Mouse (Mus musculus): Measurements from ENCODE around the gene Hist1h2ab. TPM values are rescaled to one million over a fixed set of nuclear protein-coding genes. Genes with fewer than 3 reads are reported as not detected.
"Not testable (repeated sequence)": the region's sequence is repeated elsewhere in the genome, so short reads cannot be mapped to it uniquely, and the experiment has no call there.

Hist1h2ab gene
- polyA plus RNA-seq, 1 experiment from 2014 or later, result 20.4 TPM

DNA sequence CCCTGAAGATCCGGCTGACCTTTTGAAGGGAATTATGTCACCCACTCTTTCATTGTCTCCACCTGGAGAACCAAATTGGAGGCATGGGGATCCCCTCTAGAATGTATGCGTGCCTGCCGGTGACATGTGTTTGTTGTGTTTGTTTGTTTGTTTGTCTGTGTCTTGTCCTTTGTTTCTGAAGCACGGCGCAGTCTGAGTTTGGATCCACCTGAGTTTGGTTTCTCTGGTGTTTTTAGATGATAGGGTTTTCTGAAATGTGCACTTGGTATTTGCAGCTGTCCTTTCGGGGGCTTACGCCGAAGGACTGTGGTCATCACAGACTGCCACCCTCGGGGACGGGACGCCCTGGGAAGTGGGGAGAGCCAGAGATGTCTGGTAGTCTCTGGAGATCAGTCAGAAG lies 33.8 kb upstream of the Hist1h2ab start:
- no peaks in the 10 kb centered on the region for H3K9me3 ChIP-seq (replicated peaks)
- H3K4me3 ChIP-seq, result no peak overlapping the region
- 46% methylated on average over 11 of the region's 11 CpGs for WGBS

DNA sequence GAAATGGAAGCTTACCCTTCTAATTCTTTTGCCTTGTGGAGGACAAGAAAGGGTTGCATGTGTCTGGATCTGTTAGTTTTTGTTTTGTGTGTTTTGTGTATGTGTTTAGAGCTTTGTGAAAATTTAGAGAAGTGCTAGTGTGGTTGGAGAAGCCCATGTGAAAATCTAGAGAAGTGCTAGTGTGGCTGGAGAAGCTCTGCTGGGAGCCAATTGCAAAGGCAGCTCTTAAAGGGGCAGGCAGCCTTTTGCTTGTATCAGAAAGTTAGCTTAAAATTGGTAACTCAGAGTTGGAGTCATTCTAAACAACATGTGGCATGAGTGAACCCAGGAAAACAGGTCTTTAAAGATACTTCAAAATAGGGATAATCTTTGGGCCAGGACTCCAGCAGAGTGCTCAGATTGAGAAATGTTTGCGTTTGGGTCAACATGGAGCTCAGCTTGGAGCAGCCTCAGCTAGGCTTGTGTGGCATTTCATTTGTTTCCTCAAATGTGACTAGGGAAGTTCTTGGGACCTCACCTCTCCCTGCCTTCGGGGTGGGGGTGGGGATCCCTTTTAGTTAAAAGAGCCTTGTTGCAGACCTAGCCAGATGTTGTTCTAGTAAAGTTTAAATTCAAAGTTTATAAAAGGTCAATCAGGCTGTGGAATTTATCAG lies 33.2 kb upstream of the Hist1h2ab start:
- not testable (repeated sequence) for H3K9ac ChIP-seq; H3K4me3 ChIP-seq; H3K27ac ChIP-seq; H3K36me3 ChIP-seq; ATAC-seq (replicated peaks; ENCODE audit: insufficient number of reproducible peaks, insufficient read depth, low FRiP score, low read depth); H3K4me2 ChIP-seq; H3K27me3 ChIP-seq; H3K9me3 ChIP-seq (replicated peaks); H3K4me1 ChIP-seq (replicated peaks)
- WGBS, result 17% methylated on average over 2 of the region's 2 CpGs

More for the DNA sequence above, 33.8 kb upstream of the Hist1h2ab start:
- Histone ChIP-seq H3K27me3 (no peaks in the 10 kb centered on the region), H3K9ac (no peak overlapping the region), H3K36me3 (no peaks in the 10 kb centered on the region), H3K4me1 (replicated peaks) (peaks cover 4% of the 10 kb centered on the region; the same call in 1 of the 2 replicates), H3K4me2 (no peak overlapping the region), H3K27ac (no peak overlapping the region)
- ATAC-seq (replicated peaks; ENCODE audit: insufficient number of reproducible peaks, insufficient read depth, low FRiP score, low read depth), result no peak

- ATAC-seq (replicated peaks; ENCODE audit: insufficient number of reproducible peaks, insufficient read depth, low FRiP score, low read depth), result no peak
- no peak overlapping the region for H3K9ac ChIP-seq
- H3K36me3 ChIP-seq, result no peaks in the 10 kb centered on the region
- no peaks in the 10 kb centered on the region for H3K9me3 ChIP-seq (replicated peaks)
- 50% methylated on average over 4 of the region's 4 CpGs for WGBS
- peaks cover 2% of the 10 kb centered on the region; the same call in 1 of the 2 replicates for H3K4me1 ChIP-seq (replicated peaks)
- no peak overlapping the region for H3K4me2 ChIP-seq
- H3K27ac ChIP-seq, result no peak overlapping the region
- no peaks in the 10 kb centered on the region for H3K27me3 ChIP-seq
- no peak overlapping the region for H3K4me3 ChIP-seq
Measured at GRCm38 (mm10) chr13:23724239-23724638, 26.7 kb upstream of the Hist1h2ab start.

GRCm38 (mm10) chr13:23725213-23725612 lies 25.7 kb upstream of the Hist1h2ab start:
- no peak overlapping the region for H3K4me3 ChIP-seq
- no peaks in the 10 kb centered on the region for H3K9me3 ChIP-seq (replicated peaks)
- no peaks in the 10 kb centered on the region for H3K36me3 ChIP-seq
- peaks cover 2% of the 10 kb centered on the region; the same call in 1 of the 2 replicates for H3K4me1 ChIP-seq (replicated peaks)
- no peak for ATAC-seq (replicated peaks; ENCODE audit: insufficient number of reproducible peaks, insufficient read depth, low FRiP score, low read depth)
- H3K27ac ChIP-seq, result no peak overlapping the region
- no peak overlapping the region for H3K9ac ChIP-seq
- no peaks in the 10 kb centered on the region for H3K27me3 ChIP-seq
- no peak overlapping the region for H3K4me2 ChIP-seq
- 80% methylated on average over 1 of the region's 1 CpGs for WGBS

- H3K4me1 ChIP-seq (replicated peaks), result peaks cover 9% of the 10 kb centered on the region
- H3K9ac ChIP-seq, result no peak overlapping the region
- 0 out of 2 replicates have a peak overlapping the region, but pooled peaks have one; percentile 1 for H3K27ac ChIP-seq
- no peak overlapping the region for H3K4me2 ChIP-seq
- H3K36me3 ChIP-seq, result no peaks in the 10 kb centered on the region
- WGBS, result 70% methylated on average over 18 of the region's 18 CpGs
- H3K9me3 ChIP-seq (replicated peaks), result no peaks in the 10 kb centered on the region
- no peak for ATAC-seq (replicated peaks; ENCODE audit: insufficient number of reproducible peaks, insufficient read depth, low FRiP score, low read depth)
- no peaks in the 10 kb centered on the region for H3K27me3 ChIP-seq
- H3K4me3 ChIP-seq, result no peak overlapping the region
Measured at GRCm38 (mm10) chr13:23728472-23729191, 22.3 kb upstream of the Hist1h2ab start.

DNA sequence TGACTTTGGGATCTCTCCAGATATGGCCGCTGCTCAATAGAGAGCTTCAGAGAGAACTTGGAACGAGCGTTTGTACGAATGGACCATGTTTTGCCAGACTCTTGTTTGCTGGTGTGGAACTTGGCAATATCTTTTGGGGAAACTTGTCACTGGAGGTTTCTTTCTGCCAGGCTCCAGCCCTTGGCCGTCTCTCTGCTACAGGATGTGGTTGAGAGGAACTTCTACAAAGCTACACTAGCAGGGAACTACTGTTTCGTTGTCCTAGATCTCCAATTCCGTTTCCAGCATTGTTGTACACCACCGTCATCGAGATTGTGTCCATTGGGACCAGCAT lies 21.8 kb upstream of the Hist1h2ab start:
- WGBS, result 82% methylated on average over 9 of the region's 9 CpGs
- Histone ChIP-seq H3K27me3 (no peaks in the 10 kb centered on the region), H3K4me3 (no peak overlapping the region), H3K27ac (0 out of 2 replicates have a peak overlapping the region, but pooled peaks have one; percentile 1), H3K4me1 (replicated peaks) (peaks cover 7% of the 10 kb centered on the region), H3K9me3 (replicated peaks) (no peaks in the 10 kb centered on the region), H3K9ac (no peak overlapping the region), H3K36me3 (no peaks in the 10 kb centered on the region), H3K4me2 (no peak overlapping the region)
- no peak for ATAC-seq (replicated peaks; ENCODE audit: insufficient number of reproducible peaks, insufficient read depth, low FRiP score, low read depth)

- Histone ChIP-seq H3K27ac (no peak overlapping the region), H3K4me1 (replicated peaks) (peaks cover 6% of the 10 kb centered on the region), H3K27me3 (no peaks in the 10 kb centered on the region), H3K9ac (no peak overlapping the region), H3K36me3 (no peaks in the 10 kb centered on the region), H3K9me3 (replicated peaks) (no peaks in the 10 kb centered on the region), H3K4me2 (no peak overlapping the region), H3K4me3 (no peak overlapping the region)
- 92% methylated on average over 5 of the region's 5 CpGs for WGBS
- no peak for ATAC-seq (replicated peaks; ENCODE audit: insufficient number of reproducible peaks, insufficient read depth, low FRiP score, low read depth)
Measured at GRCm38 (mm10) chr13:23729706-23730105, 21.2 kb upstream of the Hist1h2ab start.

GRCm38 (mm10) chr13:23730479-23730878 lies 20.4 kb upstream of the Hist1h2ab start:
- WGBS, result 13% methylated on average over 8 of the region's 8 CpGs
- no peak overlapping the region for H3K9ac ChIP-seq
- no peaks in the 10 kb centered on the region for H3K27me3 ChIP-seq
- no peak for ATAC-seq (replicated peaks; ENCODE audit: insufficient number of reproducible peaks, insufficient read depth, low FRiP score, low read depth)
- no peaks in the 10 kb centered on the region for H3K36me3 ChIP-seq
- no peak overlapping the region for H3K4me2 ChIP-seq
- H3K4me1 ChIP-seq (replicated peaks), result peaks cover 6% of the 10 kb centered on the region
- no peaks in the 10 kb centered on the region for H3K9me3 ChIP-seq (replicated peaks)
- H3K27ac ChIP-seq, result no peak overlapping the region
- H3K4me3 ChIP-seq, result no peak overlapping the region

- H3K4me1 ChIP-seq (replicated peaks), result peaks cover 6% of the 10 kb centered on the region
- H3K9ac ChIP-seq, result no peak overlapping the region
- no peak overlapping the region for H3K4me3 ChIP-seq
- H3K27ac ChIP-seq, result no peak overlapping the region
- no peaks in the 10 kb centered on the region for H3K36me3 ChIP-seq
- H3K27me3 ChIP-seq, result no peaks in the 10 kb centered on the region
- H3K9me3 ChIP-seq (replicated peaks), result no peaks in the 10 kb centered on the region
- H3K4me2 ChIP-seq, result no peak overlapping the region
- 22% methylated on average over 8 of the region's 8 CpGs for WGBS
- ATAC-seq (replicated peaks; ENCODE audit: insufficient number of reproducible peaks, insufficient read depth, low FRiP score, low read depth), result no peak
Measured at GRCm38 (mm10) chr13:23732156-23732804, 18.6 kb upstream of the Hist1h2ab start.

DNA sequence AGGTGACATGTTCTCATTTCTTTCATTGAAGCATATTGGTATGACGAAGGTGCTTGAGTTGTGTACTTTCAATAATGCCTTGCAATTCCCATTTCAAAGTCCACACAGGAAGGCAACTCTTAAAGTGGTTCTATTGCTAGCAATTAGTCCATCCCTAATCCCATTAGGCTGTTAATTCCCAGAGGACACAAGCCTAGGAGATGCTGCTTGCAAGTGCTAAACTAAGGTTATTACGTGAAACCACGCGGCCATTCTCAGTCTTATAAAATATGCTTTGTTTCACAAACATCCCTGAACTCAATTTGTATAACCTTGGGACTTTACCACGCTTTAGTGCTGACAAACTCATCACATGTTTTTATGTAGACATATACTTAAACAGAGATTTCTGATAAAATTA lies 13.8 kb upstream of the Hist1h2ab start:
- Histone ChIP-seq H3K27me3 (no peaks in the 10 kb centered on the region), H3K4me2 (no peak overlapping the region), H3K36me3 (no peaks in the 10 kb centered on the region), H3K4me1 (replicated peaks) (peaks cover 20% of the 10 kb centered on the region), H3K27ac (no peak overlapping the region), H3K4me3 (no peak overlapping the region), H3K9ac (no peak overlapping the region), H3K9me3 (replicated peaks) (no peaks in the 10 kb centered on the region)
- WGBS, result 86% methylated on average over 5 of the region's 5 CpGs
- no peak for ATAC-seq (replicated peaks; ENCODE audit: insufficient number of reproducible peaks, insufficient read depth, low FRiP score, low read depth)

GRCm38 (mm10) chr13:23738041-23738440 lies 12.9 kb upstream of the Hist1h2ab start:
- 23% methylated on average over 4 of the region's 4 CpGs for WGBS
- Histone ChIP-seq H3K4me2 (peak overlapping the region; percentile 97), H3K9ac (peak overlapping the region; percentile 92; the same call in 1 of the 2 replicates), H3K36me3 (no peaks in the 10 kb centered on the region), H3K27ac (peak overlapping the region; percentile 99), H3K4me3 (peak overlapping the region; percentile 74), H3K27me3 (no peaks in the 10 kb centered on the region), H3K9me3 (replicated peaks) (no peaks in the 10 kb centered on the region), H3K4me1 (replicated peaks) (peaks cover 19% of the 10 kb centered on the region)
- no peak for ATAC-seq (replicated peaks; ENCODE audit: insufficient number of reproducible peaks, insufficient read depth, low FRiP score, low read depth)

All from heart, embryonic 15.5 days (tissue).